Mouse (Mus musculus) layer of hippocampus, postnatal 10 days (tissue): ENCODE data around the gene Gm20388. TPM values are rescaled to one million over a fixed set of nuclear protein-coding genes. Genes with fewer than 3 reads are reported as not detected.
"Not testable (repeated sequence)": the region's sequence is repeated elsewhere in the genome, so short reads cannot be mapped to it uniquely, and the experiment has no call there.

ENCODE experiments used
- DNase-seq, 2 experiments: peaks; one replicate each; pipeline ENCODE4 v3.0.0; 2021; ENCODE audit warnings: low spot score in 2 of 2
- total RNA-seq, 2 experiments: library from RNA; stranded (reverse); gene quantifications; 2 replicates each; pipeline ENCODE4 v1.2.3; 2021

The Gm20388 gene
- total RNA-seq, 2 experiments from 2014 or later = not detected

- DNase-seq = peak; percentile 29 to 36
Observed at GRCm38 (mm10) chr8:124141681-124142391, 4231.2 kb downstream of the Gm20388 start.

- peak in 1 of 2 experiments; percentile 20 for DNase-seq
Observed at GRCm38 (mm10) chr8:124143003-124143402, 4232.4 kb downstream of the Gm20388 start.

- DNase-seq = peak in 1 of 2 experiments; percentile 18
Observed at GRCm38 (mm10) chr8:124143871-124144618, 4233.4 kb downstream of the Gm20388 start.

- no peak for DNase-seq
Observed at GRCm38 (mm10) chr8:124144619-124144980, 4234.0 kb downstream of the Gm20388 start.

GRCm38 (mm10) chr8:124146286-124146685 is 4235.6 kb downstream of the Gm20388 start:
- peak in 1 of 2 experiments; percentile 6 for DNase-seq

GRCm38 (mm10) chr8:124150009-124150408 is 4239.4 kb downstream of the Gm20388 start:
- no peak for DNase-seq

GRCm38 (mm10) chr8:124150536-124150935 is 4239.9 kb downstream of the Gm20388 start:
- DNase-seq = no peak

GRCm38 (mm10) chr8:124151881-124152280 is 4241.2 kb downstream of the Gm20388 start:
- peak in 1 of 2 experiments; percentile 7 for DNase-seq

GRCm38 (mm10) chr8:124152771-124153170 is 4242.1 kb downstream of the Gm20388 start:
- DNase-seq = no peak

- DNase-seq = no peak
Observed at GRCm38 (mm10) chr8:124156324-124156723, 4245.7 kb downstream of the Gm20388 start.

GRCm38 (mm10) chr8:124161683-124162082 is 4251.0 kb downstream of the Gm20388 start:
- no peak for DNase-seq

- no peak for DNase-seq
Observed at GRCm38 (mm10) chr8:124163258-124163657, 4252.6 kb downstream of the Gm20388 start.

GRCm38 (mm10) chr8:124169749-124170148 is 4259.1 kb downstream of the Gm20388 start:
- DNase-seq = no peak

GRCm38 (mm10) chr8:124170671-124171070 is 4260.0 kb downstream of the Gm20388 start:
- no peak for DNase-seq

GRCm38 (mm10) chr8:124171557-124172528 is 4261.2 kb downstream of the Gm20388 start:
- no peak for DNase-seq

GRCm38 (mm10) chr8:124173688-124174087 is 4263.0 kb downstream of the Gm20388 start:
- no peak for DNase-seq

- DNase-seq = no peak
Observed at GRCm38 (mm10) chr8:124176133-124176532, 4265.5 kb downstream of the Gm20388 start.

GRCm38 (mm10) chr8:124177092-124177491 is 4266.5 kb downstream of the Gm20388 start:
- DNase-seq = not testable (repeated sequence)

GRCm38 (mm10) chr8:124180681-124181445 is 4270.2 kb downstream of the Gm20388 start:
- DNase-seq = no peak

GRCm38 (mm10) chr8:124181751-124182150 is 4271.1 kb downstream of the Gm20388 start:
- DNase-seq = no peak
